Mouse (Mus musculus) right cerebral cortex, adult 2 months (tissue): Measurements from ENCODE around the gene Adamtsl3.

Experiments used
- DNase-seq, 2 experiments: peaks; one replicate each; pipeline ENCODE4 v3.0.0; 2021 to 2022; ENCODE audit warnings: low spot score in 2 of 2

Adamtsl3 gene

GRCm38 (mm10) chr7:82647909-82648308, 312.4 kb downstream of the Adamtsl3 start:
- no peak for DNase-seq

- peak; percentile 97 to 99 for DNase-seq
Observed at GRCm38 (mm10) chr7:82648353-82649080, 313.0 kb downstream of the Adamtsl3 start, which contains the start of the genes Saxo2 and Efl1. Gene Saxo2 (minus strand): TSS chr7:82648528. Gene Efl1 (plus strand): TSS chr7:82648614.

GRCm38 (mm10) chr7:82649081-82649445, 313.6 kb downstream of the Adamtsl3 start:
- peak in 1 of 2 experiments; percentile 31 for DNase-seq
